Mouse (Mus musculus): ENCODE measurements at regions not wholly inside any gene's neighbourhood (a gene's known extent, or its start where the extent isn't known, plus 50 kb on each side); places are given as distances from the start of the nearest gene placed in this dataset.
"Not testable (repeated sequence)": the region's sequence is repeated elsewhere in the genome, so short reads cannot be mapped to it uniquely, and the experiment has no call there.

DNA sequence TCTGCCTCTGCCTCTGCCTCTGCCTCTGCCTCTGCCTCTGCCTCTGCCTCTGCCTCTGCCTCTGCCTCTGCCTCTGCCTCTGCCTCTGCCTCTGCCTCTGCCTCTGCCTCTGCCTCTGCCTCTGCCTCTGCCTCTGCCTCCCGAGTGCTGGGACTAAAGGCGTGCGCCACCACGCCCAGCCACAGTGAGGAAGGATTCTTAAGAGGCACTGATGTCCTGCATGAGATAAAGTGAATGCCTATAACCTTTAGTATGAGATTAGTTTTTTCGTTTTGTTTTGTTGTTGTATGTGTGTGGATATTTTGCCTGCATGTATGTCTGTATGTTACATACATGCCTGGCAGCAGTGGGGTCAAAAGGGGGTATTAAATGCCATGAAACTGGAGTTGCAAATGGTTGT, 63.2 kb downstream of the Hlx start:
- DNase-seq (ENCODE audit: low spot score); H3K9me3 ChIP-seq; H3K27me3 ChIP-seq (ENCODE audit: insufficient read depth, poor library complexity, severe bottlenecking); H3K4me1 ChIP-seq; H3K27ac ChIP-seq; H3K4me3 ChIP-seq; H3K36me3 ChIP-seq: not testable (repeated sequence)
- 88% methylated on average over 5 of the region's 5 CpGs for WGBS

DNA sequence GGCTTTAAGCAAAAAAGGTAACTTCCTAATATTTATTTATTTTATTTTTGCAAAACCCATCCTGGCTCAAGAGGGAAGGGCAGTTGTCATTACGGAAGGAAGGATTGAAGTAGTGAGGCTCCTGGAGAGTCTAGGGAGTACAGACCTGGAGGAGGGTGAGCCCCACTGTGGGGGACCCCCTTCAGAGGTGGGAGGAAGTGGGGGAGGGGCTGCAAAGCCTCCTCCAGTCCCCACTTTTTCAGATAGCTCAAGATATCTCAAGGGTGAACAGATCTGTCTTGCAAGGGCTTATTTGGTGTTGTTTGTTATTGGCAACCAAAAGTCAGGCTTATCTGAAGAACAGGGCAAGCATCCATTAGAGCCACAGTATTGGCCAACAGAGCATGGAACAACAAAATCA, 64.0 kb downstream of the Hlx start:
- 68% methylated on average over 1 of the region's 1 CpGs for WGBS
- Histone ChIP-seq H3K27ac (no peak overlapping the region), H3K27me3 (ENCODE audit: insufficient read depth, poor library complexity, severe bottlenecking) (no peaks in the 10 kb centered on the region), H3K36me3 (no peaks in the 10 kb centered on the region), H3K9me3 (no peaks in the 10 kb centered on the region), H3K4me3 (no peak overlapping the region), H3K4me1 (peaks cover 3% of the 10 kb centered on the region; the same call in 1 of the 2 replicates)
- no peak for DNase-seq (ENCODE audit: low spot score)

DNA sequence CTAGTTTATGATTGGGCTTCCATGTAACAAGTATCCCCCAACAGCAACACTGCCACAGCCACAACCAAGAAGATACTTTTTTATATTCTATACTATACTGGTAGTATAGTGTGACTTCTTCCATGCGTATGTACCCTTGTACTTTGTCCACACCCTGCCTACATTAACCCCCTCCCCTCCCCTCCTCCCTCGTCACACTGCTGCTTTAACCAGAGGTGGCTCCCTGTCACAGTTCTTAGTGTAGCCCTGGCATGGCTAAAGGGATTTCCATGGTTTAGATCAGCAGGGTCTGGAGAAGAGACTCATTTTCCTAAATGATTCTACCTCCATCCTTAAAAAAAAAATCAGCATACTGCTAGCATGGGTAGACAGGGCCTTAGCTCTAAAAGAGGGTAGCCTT, 64.4 kb downstream of the Hlx start:
- Histone ChIP-seq H3K27ac (no peak overlapping the region), H3K36me3 (no peaks in the 10 kb centered on the region), H3K9me3 (no peaks in the 10 kb centered on the region), H3K27me3 (ENCODE audit: insufficient read depth, poor library complexity, severe bottlenecking) (no peaks in the 10 kb centered on the region), H3K4me1 (peaks cover 3% of the 10 kb centered on the region; the same call in 1 of the 2 replicates), H3K4me3 (no peak overlapping the region)
- no peak for DNase-seq (ENCODE audit: low spot score)
- 70% methylated on average over 2 of the region's 2 CpGs for WGBS

DNA sequence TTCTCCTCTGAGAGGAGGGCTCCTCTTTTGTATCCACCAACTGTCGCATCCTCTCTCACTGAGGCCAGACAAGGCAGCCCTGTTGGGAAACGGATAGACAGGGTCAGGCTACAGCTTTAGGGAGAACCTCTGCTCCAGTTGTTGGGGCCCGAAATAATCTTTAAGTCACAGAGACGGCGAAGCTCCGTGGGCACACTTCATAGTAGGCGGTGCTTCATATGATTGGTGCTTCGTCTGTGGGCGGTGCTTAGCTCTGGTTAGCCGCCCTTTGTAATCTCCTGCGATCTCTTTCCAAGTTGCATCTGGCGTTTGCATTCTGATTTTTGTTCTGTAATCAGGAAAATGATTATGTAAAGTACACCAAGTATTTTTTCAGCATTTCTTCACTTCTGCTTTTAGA, 67.2 kb downstream of the Hlx start:
- no peaks in the 10 kb centered on the region for H3K36me3 ChIP-seq
- no peaks in the 10 kb centered on the region for H3K27me3 ChIP-seq (ENCODE audit: insufficient read depth, poor library complexity, severe bottlenecking)
- no peak for DNase-seq (ENCODE audit: low spot score)
- no peaks in the 10 kb centered on the region for H3K4me1 ChIP-seq
- no peak overlapping the region for H3K27ac ChIP-seq
- H3K9me3 ChIP-seq = no peaks in the 10 kb centered on the region
- 82% methylated on average over 12 of the region's 12 CpGs for WGBS
- no peak overlapping the region for H3K4me3 ChIP-seq

DNA sequence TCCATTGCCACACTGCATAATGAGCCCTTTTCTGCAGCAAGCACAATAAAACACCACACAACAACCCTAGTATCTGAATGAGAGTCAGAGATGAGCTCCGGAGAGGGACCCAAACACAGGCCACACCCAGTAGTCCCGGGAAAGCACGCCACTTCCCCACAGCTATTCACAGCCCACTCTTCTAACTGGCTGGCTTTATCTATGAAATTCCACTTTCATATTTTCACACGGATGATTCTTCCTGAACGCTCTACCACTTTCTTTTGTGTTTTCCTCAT, 68.4 kb downstream of the Hlx start:
- no peak overlapping the region for H3K27ac ChIP-seq
- WGBS = 58% methylated on average over 5 of the region's 5 CpGs

DNA sequence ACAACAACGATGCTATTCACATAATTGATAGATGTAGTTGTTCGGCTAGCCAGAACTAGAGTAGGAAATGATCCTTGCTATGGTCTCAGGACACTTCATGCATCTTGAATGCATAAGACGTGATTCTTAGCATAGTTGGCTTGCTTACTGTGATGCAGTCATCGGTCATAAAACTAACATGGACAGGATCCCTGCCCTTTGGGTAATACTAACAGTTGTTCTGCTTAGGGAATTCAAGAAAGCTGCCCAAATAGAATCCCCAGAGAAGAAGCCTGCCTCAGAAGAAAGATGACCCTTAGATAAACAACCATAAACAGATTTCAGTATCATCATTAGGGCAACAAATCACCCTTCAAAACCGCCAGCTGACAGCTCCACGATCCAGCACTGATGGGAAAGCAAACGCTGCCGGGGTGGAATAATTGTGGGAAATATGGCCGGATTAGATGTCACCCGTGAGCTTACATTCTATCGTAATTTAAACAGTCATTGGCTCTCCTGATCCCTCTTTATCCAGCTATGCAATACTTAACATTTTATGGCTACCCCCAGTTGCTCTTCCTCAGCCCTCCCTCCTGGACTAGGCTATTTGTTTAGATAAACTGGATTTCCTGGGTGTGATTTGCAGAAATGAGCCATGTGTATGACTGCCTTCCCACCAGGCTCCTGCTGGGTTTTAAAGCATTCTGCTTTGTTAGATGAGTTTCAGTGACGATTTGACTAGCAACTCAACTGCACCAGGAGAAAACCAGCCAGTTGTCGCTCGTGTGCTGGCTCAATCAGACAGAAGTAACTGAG, 68.9 kb downstream of the Hlx start:
- H3K27ac ChIP-seq = no peak overlapping the region
- H3K4me3 ChIP-seq = no peak overlapping the region
- WGBS = 78% methylated on average over 14 of the region's 14 CpGs
- no peaks in the 10 kb centered on the region for H3K36me3 ChIP-seq
- DNase-seq (ENCODE audit: low spot score) = no peak
- H3K9me3 ChIP-seq = no peaks in the 10 kb centered on the region
- no peaks in the 10 kb centered on the region for H3K4me1 ChIP-seq
- H3K27me3 ChIP-seq (ENCODE audit: insufficient read depth, poor library complexity, severe bottlenecking) = no peaks in the 10 kb centered on the region

More for the DNA sequence above, 68.4 kb downstream of the Hlx start:
- no peaks in the 10 kb centered on the region for H3K27me3 ChIP-seq (ENCODE audit: insufficient read depth, poor library complexity, severe bottlenecking)
- H3K4me3 ChIP-seq = no peak overlapping the region
- H3K9me3 ChIP-seq = no peaks in the 10 kb centered on the region
- no peak for DNase-seq (ENCODE audit: low spot score)
- no peaks in the 10 kb centered on the region for H3K4me1 ChIP-seq
- no peaks in the 10 kb centered on the region for H3K36me3 ChIP-seq

DNA sequence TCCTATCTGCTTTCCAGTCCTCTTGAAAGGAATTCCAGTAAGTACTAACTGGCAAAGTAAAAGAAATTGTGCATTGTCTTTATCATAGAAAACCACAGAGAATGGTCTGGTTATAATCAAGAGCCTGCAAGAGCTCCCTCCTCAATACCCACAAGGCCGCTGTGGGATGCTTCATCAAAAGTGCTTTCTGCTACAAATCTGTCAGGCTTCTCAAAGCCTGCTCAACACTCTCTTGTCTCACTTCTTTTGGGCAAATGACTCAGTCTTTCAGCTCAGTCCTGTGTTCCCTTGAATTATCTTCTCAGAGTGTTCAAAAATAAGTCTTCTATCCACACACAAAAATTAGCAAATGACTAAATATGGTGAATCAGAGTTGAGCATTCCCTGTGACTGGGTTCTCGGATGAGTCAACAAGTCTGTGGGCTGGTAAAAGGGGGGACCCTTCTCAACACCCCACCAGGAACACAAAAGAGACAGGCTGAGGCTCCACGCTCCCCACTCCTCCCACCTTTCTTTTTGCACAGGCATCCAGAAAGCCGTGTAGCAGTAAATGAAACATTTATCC, 81.8 kb downstream of the Hlx start:
- peaks cover 4% of the 10 kb centered on the region; the same call in 1 of the 2 replicates for H3K4me1 ChIP-seq
- no peak overlapping the region for H3K27ac ChIP-seq
- H3K27me3 ChIP-seq (ENCODE audit: insufficient read depth, poor library complexity, severe bottlenecking) = 0 out of 2 replicates have a peak, but pooled peaks cover 4% of the 10 kb centered on the region
- H3K9me3 ChIP-seq = peaks cover 3% of the 10 kb centered on the region; the same call in 1 of the 2 replicates
- 81% methylated on average over 4 of the region's 4 CpGs for WGBS
- H3K36me3 ChIP-seq = peaks cover 2% of the 10 kb centered on the region; the same call in 1 of the 2 replicates
- no peak for DNase-seq (ENCODE audit: low spot score)
- H3K4me3 ChIP-seq = no peak overlapping the region

DNA sequence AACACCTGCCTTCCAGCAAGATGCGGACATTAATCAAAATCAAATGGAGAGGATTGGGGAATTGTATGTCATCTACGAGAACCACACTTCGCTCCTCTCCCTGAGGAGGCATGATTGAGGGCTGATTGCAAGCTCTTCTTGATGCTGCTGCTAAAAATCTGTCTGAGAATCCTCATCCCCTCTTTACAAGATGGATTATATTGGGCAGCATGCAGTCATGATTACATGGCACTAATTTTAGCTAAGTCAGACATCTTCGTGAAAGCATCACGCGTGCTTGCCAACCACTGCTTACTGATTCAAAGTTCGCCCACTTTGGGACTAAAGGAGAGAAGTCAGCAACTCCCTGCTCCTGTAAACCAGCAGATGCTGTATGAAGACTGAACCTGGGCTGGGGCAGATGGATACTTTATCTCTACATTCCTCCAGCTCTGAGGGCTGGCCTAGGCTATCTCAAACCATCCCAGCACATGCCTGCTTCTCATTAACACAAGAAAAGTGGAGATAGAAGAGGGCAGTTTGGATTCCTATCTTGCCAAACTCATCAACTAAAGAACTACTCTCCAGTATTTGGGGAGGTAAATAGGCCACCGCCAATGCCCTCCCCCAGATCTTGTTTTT, 84.4 kb downstream of the Hlx start:
- Histone ChIP-seq H3K9me3 (peaks cover 3% of the 10 kb centered on the region; the same call in 1 of the 2 replicates), H3K27me3 (ENCODE audit: insufficient read depth, poor library complexity, severe bottlenecking) (peaks cover 4% of the 10 kb centered on the region; the same call in 1 of the 2 replicates), H3K4me3 (no peak overlapping the region), H3K36me3 (peaks cover 2% of the 10 kb centered on the region; the same call in 1 of the 2 replicates), H3K4me1 (peaks cover 19% of the 10 kb centered on the region), H3K27ac (no peak overlapping the region)
- DNase-seq (ENCODE audit: low spot score) = no peak
- WGBS = 84% methylated on average over 8 of the region's 8 CpGs

DNA sequence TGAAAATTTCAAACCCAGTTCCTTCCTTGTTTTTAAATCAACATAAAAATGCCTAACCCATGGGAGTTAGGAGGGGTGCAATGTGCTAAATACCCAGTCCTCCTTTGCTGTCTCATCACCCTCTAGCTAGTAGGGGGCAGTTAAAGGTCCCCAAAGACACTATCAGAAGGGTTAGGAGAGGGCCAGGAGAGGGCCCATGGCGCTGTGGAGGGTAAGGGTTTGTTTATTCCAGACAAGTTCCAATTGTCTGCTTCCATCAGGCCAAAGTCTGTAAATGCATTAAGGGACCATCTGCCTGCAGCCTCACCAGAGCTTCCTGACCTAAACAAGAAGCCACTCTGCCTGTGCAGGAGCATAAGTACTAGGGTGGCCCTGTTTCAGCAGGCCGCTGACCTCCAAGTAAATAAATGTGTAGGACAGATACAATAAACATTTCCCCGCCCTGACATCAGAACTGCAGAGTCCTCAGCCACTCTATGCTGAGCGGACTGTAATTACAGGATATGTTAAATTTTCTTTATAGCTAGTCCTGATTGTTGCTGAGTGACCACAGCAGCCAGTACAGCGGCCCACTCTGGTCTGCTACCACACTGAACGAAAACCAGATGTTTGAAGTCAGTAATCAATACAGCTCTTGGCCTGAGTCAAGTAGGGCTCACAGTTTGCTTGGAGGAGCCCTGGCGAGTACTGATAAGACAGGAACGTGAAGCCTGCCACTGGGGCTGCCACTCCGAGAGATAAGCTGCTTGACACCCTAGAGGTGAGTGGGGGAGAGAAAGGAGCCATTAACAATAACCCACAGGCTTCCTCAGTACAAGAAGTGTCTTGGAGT, 87.4 kb downstream of the Hlx start:
- WGBS = 8% methylated on average over 9 of the region's 9 CpGs
- peak; percentile 94 for DNase-seq (ENCODE audit: low spot score)

DNA sequence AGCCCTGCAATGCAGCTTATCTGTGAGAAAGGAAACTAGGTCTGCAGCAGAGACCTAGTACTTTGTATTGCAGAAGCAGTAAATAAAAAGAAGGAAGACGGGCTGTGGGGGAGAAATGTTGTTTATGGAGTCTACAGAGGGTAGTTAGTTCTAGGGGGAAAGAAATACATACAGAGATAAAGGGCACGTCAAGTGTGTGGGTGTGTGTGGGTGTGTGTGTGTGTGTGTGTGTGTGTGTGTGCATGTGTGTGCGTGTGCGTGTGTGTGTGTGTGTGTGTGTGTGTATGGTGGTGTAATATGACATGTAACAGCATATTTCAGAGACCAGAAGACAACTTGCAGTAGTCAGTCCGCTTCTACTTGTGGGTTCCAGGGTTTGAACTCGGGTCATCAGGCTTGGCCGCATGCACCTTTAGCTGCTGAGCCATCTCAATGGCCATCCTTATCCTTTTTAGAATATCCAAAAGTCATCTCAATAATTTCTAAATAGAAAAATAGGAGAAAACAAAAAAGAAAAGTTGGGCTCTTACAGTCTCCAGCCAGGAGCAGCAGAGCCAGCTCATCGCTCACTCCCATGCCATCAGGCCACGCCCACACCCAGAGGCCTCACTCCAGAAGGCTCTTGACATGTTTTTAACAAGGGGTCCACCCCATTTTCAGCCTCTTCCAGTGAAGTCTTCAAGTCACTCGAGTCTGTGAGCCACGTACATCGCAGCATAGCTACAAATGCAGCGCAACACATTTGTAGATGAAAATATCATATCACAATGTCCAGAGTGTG, 101.5 kb downstream of the Hlx start:
- H3K27me3 ChIP-seq (ENCODE audit: insufficient read depth, poor library complexity, severe bottlenecking) = no peaks in the 10 kb centered on the region
- 0 out of 2 replicates have a peak overlapping the region, but pooled peaks have one; percentile 24 for H3K27ac ChIP-seq
- H3K36me3 ChIP-seq = no peaks in the 10 kb centered on the region
- DNase-seq (ENCODE audit: low spot score) = peak; percentile 79
- peaks cover 23% of the 10 kb centered on the region for H3K4me1 ChIP-seq
- 79% methylated on average over 13 of the region's 13 CpGs for WGBS
- no peaks in the 10 kb centered on the region for H3K9me3 ChIP-seq
- H3K4me3 ChIP-seq = no peak overlapping the region

More for the DNA sequence above, 87.4 kb downstream of the Hlx start:
- H3K4me3 ChIP-seq = no peak overlapping the region
- peaks cover 2% of the 10 kb centered on the region; the same call in 1 of the 2 replicates for H3K36me3 ChIP-seq
- peak overlapping the region; percentile 82 for H3K27ac ChIP-seq
- H3K4me1 ChIP-seq = peaks cover 19% of the 10 kb centered on the region
- peaks cover 3% of the 10 kb centered on the region; the same call in 1 of the 2 replicates for H3K9me3 ChIP-seq
- H3K27me3 ChIP-seq (ENCODE audit: insufficient read depth, poor library complexity, severe bottlenecking) = peaks cover 4% of the 10 kb centered on the region; the same call in 1 of the 2 replicates

DNA sequence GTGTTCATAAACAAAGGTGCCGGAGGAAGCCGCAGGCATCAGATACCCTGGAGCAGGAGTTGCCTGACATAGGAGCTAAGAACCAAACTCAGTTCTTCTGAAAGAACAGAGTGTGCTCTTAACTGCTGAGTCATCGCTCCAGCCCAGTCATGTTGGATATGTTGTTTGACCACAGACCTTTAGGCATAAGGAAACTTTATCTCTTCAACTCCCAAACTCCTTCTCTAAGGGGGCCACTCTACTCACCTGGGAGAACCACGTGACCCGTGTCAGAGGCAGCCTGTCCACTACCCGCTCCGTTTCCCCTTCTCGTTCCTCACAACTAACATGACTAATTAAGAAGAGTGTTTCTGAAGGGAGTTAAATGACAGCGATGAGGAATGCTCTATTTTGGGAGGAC, 103.2 kb downstream of the Hlx start:
- no peak overlapping the region for H3K4me3 ChIP-seq
- H3K27me3 ChIP-seq (ENCODE audit: insufficient read depth, poor library complexity, severe bottlenecking) = no peaks in the 10 kb centered on the region
- H3K27ac ChIP-seq = peak overlapping the region; percentile 31; the same call in 1 of the 2 replicates
- H3K9me3 ChIP-seq = no peaks in the 10 kb centered on the region
- H3K36me3 ChIP-seq = no peaks in the 10 kb centered on the region
- 71% methylated on average over 9 of the region's 9 CpGs for WGBS
- peak; percentile 78 for DNase-seq (ENCODE audit: low spot score)
- H3K4me1 ChIP-seq = peaks cover 23% of the 10 kb centered on the region

DNA sequence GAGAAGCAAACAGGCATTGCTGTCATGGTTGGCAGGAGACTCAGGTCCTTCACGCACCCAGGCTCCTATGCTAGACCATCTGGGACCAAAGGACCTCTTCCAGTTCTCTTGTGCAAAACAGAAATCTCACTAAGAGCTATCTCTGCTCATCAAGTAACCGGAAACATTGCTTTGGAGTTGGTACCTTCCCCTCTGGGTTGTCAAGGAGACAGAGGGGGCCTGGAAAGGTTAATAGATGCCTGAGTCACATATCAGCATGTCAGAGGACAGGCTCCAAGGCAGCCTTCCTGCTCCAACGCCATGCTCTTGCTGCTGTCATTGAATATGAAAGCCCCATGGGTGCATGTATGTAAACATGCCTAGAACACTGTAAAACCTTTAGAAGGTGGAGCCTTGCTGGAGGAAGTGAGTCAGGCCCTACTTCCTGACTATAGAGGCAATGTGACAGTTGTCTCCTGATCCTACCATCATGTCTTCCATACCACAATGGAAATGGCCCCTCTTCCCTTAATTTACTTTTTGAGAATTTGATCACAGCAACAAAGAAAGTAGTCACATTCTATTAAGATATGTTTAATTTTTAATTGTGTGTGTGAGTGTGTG, 103.8 kb downstream of the Hlx start:
- DNase-seq (ENCODE audit: low spot score) = peak; percentile 72
- no peaks in the 10 kb centered on the region for H3K36me3 ChIP-seq
- H3K27ac ChIP-seq = peak overlapping the region; percentile 31; the same call in 1 of the 2 replicates
- no peak overlapping the region for H3K4me3 ChIP-seq
- peaks cover 23% of the 10 kb centered on the region for H3K4me1 ChIP-seq
- 60% methylated on average over 3 of the region's 3 CpGs for WGBS
- no peaks in the 10 kb centered on the region for H3K27me3 ChIP-seq (ENCODE audit: insufficient read depth, poor library complexity, severe bottlenecking)
- no peaks in the 10 kb centered on the region for H3K9me3 ChIP-seq
